Mouse (Mus musculus) T-cell, adult 2 months (primary cell): ENCODE data around the gene Lrp1.

Experiments used
- DNase-seq: peaks from one replicate; pipeline ENCODE4 v3.0.0; 2022; ENCODE audit warnings: low spot score

The Lrp1 gene

GRCm38 (mm10) chr10:127592850-127593249 is 28.1 kb downstream of the Lrp1 start:
- DNase-seq, result no peak

- no peak for DNase-seq
Observed at GRCm38 (mm10) chr10:127592423-127592822, 28.5 kb downstream of the Lrp1 start.

GRCm38 (mm10) chr10:127591514-127591913 is 29.4 kb downstream of the Lrp1 start:
- no peak for DNase-seq

GRCm38 (mm10) chr10:127590831-127591451 is 30.0 kb downstream of the Lrp1 start:
- DNase-seq, result no peak

- DNase-seq, result peak; percentile 17
Observed at GRCm38 (mm10) chr10:127590256-127590655, 30.7 kb downstream of the Lrp1 start.

GRCm38 (mm10) chr10:127587776-127588175 is 33.2 kb downstream of the Lrp1 start:
- no peak for DNase-seq

- DNase-seq, result no peak
Observed at GRCm38 (mm10) chr10:127586209-127586608, 34.7 kb downstream of the Lrp1 start.

- DNase-seq, result no peak
Observed at GRCm38 (mm10) chr10:127585598-127585997, 35.4 kb downstream of the Lrp1 start.

GRCm38 (mm10) chr10:127583649-127584048 is 37.3 kb downstream of the Lrp1 start:
- no peak for DNase-seq

GRCm38 (mm10) chr10:127581291-127581690 is 39.7 kb downstream of the Lrp1 start:
- no peak for DNase-seq

- no peak for DNase-seq
Observed at GRCm38 (mm10) chr10:127577982-127578381, 43.0 kb downstream of the Lrp1 start.

GRCm38 (mm10) chr10:127577156-127577555 is 43.8 kb downstream of the Lrp1 start:
- no peak for DNase-seq

GRCm38 (mm10) chr10:127576381-127576961 is 44.5 kb downstream of the Lrp1 start:
- no peak for DNase-seq

GRCm38 (mm10) chr10:127575741-127576140 is 45.2 kb downstream of the Lrp1 start:
- DNase-seq, result no peak

GRCm38 (mm10) chr10:127572281-127572680 is 48.7 kb downstream of the Lrp1 start:
- DNase-seq, result no peak

- DNase-seq, result no peak
Observed at GRCm38 (mm10) chr10:127570937-127571641, 49.9 kb downstream of the Lrp1 start.

- DNase-seq, result no peak
Observed at GRCm38 (mm10) chr10:127570384-127570783, 50.6 kb downstream of the Lrp1 start.

- peak; percentile 63 for DNase-seq
Observed at GRCm38 (mm10) chr10:127569450-127569849, 51.5 kb downstream of the Lrp1 start.

- no peak for DNase-seq
Observed at GRCm38 (mm10) chr10:127566553-127567326, 54.2 kb downstream of the Lrp1 start.

GRCm38 (mm10) chr10:127564301-127564700 is 56.6 kb downstream of the Lrp1 start:
- DNase-seq, result no peak

- DNase-seq, result no peak
Observed at GRCm38 (mm10) chr10:127563840-127564239, 57.1 kb downstream of the Lrp1 start.

GRCm38 (mm10) chr10:127561145-127561544 is 59.8 kb downstream of the Lrp1 start:
- no peak for DNase-seq

- no peak for DNase-seq
Observed at GRCm38 (mm10) chr10:127557397-127557796, 63.6 kb downstream of the Lrp1 start.
